Mouse (Mus musculus): ENCODE measurements around the gene Psma5.

The Psma5 gene

GRCm38 (mm10) chr3:108282401-108283240, 25.9 kb downstream of the Psma5 start:
- no peak for DNase-seq (ENCODE audit: low spot score)

GRCm38 (mm10) chr3:108283241-108283561, 26.5 kb downstream of the Psma5 start:
- no peak for DNase-seq (ENCODE audit: low spot score)

- peak; percentile 68 for DNase-seq (ENCODE audit: low spot score)
Measured at GRCm38 (mm10) chr3:108283781-108284601, 27.3 kb downstream of the Psma5 start, which contains the start of gene Sort1. Gene Sort1 (plus strand): TSS chr3:108284082.

GRCm38 (mm10) chr3:108285078-108285711, 28.5 kb downstream of the Psma5 start:
- no peak for DNase-seq (ENCODE audit: low spot score)

GRCm38 (mm10) chr3:108286671-108287439, 30.1 kb downstream of the Psma5 start:
- no peak for DNase-seq (ENCODE audit: low spot score)

GRCm38 (mm10) chr3:108287811-108288805, 31.4 kb downstream of the Psma5 start:
- DNase-seq (ENCODE audit: low spot score) = no peak

GRCm38 (mm10) chr3:108289311-108290130, 32.8 kb downstream of the Psma5 start:
- no peak for DNase-seq (ENCODE audit: low spot score)

- DNase-seq (ENCODE audit: low spot score) = no peak
Measured at GRCm38 (mm10) chr3:108291036-108291799, 34.5 kb downstream of the Psma5 start.

- DNase-seq (ENCODE audit: low spot score) = no peak
Measured at GRCm38 (mm10) chr3:108294398-108294797, 37.7 kb downstream of the Psma5 start.

GRCm38 (mm10) chr3:108295379-108296219, 38.9 kb downstream of the Psma5 start:
- DNase-seq (ENCODE audit: low spot score) = no peak

- peak; percentile 48 for DNase-seq (ENCODE audit: low spot score)
Measured at GRCm38 (mm10) chr3:108296220-108297049, 39.7 kb downstream of the Psma5 start.

- DNase-seq (ENCODE audit: low spot score) = no peak
Measured at GRCm38 (mm10) chr3:108297050-108297419, 40.3 kb downstream of the Psma5 start.

GRCm38 (mm10) chr3:108297603-108298553, 41.2 kb downstream of the Psma5 start:
- no peak for DNase-seq (ENCODE audit: low spot score)

GRCm38 (mm10) chr3:108300455-108301030, 43.8 kb downstream of the Psma5 start:
- no peak for DNase-seq (ENCODE audit: low spot score)

GRCm38 (mm10) chr3:108303683-108304082, 47.0 kb downstream of the Psma5 start:
- no peak for DNase-seq (ENCODE audit: low spot score)

- no peak for DNase-seq (ENCODE audit: low spot score)
Measured at GRCm38 (mm10) chr3:108304747-108305146, 48.0 kb downstream of the Psma5 start.

Data from urinary bladder, postnatal 25 days (tissue).